ENCODE assay signal across 35 mouse cellular contexts in genomic region chr7:46934788-46935187, GRCm38 (mm10). TPM values are rescaled to one million over a fixed set of nuclear protein-coding genes. Genes with fewer than 3 reads are reported as not detected.
A peak's percentile ranks its signal among the peaks of the same experiment; 100 is the strongest.
DNase-seq lines count a peak whose midpoint lies in the region; ATAC-seq lines count a peak whose summit lies in the region.
"Had no signal": no experiment of that assay in that cellular context is flagged by ENCODE, and none has a peak within 500 bp of the region (broad histone marks: within the 10 kb centered on the region; RNA-seq: fewer than 3 reads in every experiment).

No protein-coding gene starts in this region.

- no peak overlapping the region for H3K4me2 ChIP-seq in heart, embryonic 13.5 days
- H3K4me2 ChIP-seq: heart, embryonic 12.5 days; limb, embryonic 12.5 days; liver, embryonic 15.5 days; midbrain, embryonic 12.5 days had no signal

- H3K36me3 ChIP-seq in heart, embryonic 13.5 days: peaks cover 78% of the 10 kb centered on the region
- H3K36me3 ChIP-seq in megakaryocyte, embryonic 14.5 days (replicated peaks; ENCODE audit: low read length): peaks cover 70% of the 10 kb centered on the region

- H3K9me3 ChIP-seq in heart, embryonic 13.5 days: no peaks in the 10 kb centered on the region
- no peaks in the 10 kb centered on the region for H3K9me3 ChIP-seq in megakaryocyte, embryonic 14.5 days
- H3K9me3 ChIP-seq: heart, embryonic 12.5 days; limb, embryonic 12.5 days; liver, embryonic 15.5 days; midbrain, embryonic 12.5 days had no signal

- 74% methylated on average over 8 of the region's 8 CpGs for WGBS in heart, embryonic 13.5 days

- ATAC-seq in heart, embryonic 13.5 days (ENCODE audit: extremely low read depth, insufficient number of reproducible peaks, low FRiP score, low TSS enrichment): no peak
- no peak for ATAC-seq in megakaryocyte, adult 5-6 weeks (ENCODE audit: poor library complexity, severe bottlenecking)
- ATAC-seq: forebrain, embryonic 16.5 days; hindbrain, embryonic 16.5 days had no signal

- no peaks in the 10 kb centered on the region for H3K27me3 ChIP-seq in heart, embryonic 13.5 days (replicated peaks)
- no peaks in the 10 kb centered on the region for H3K27me3 ChIP-seq in megakaryocyte, embryonic 14.5 days (replicated peaks)
- H3K27me3 ChIP-seq: heart, embryonic 12.5 days; limb, embryonic 12.5 days; liver, embryonic 15.5 days; midbrain, embryonic 12.5 days had no signal

- peak overlapping the region; percentile 34; the same call in 1 of the 2 replicates for H3K27ac ChIP-seq in heart, embryonic 13.5 days (replicated peaks)
- H3K27ac ChIP-seq: gastrocnemius, adult 2 months; heart, adult 2 months; limb, embryonic 12.5 days; liver, embryonic 15.5 days; midbrain, embryonic 12.5 days had no signal

- no peak overlapping the region for H3K9ac ChIP-seq in heart, embryonic 13.5 days
- H3K9ac ChIP-seq: heart, embryonic 12.5 days; limb, embryonic 12.5 days; liver, embryonic 15.5 days; midbrain, embryonic 12.5 days had no signal

- intact Hi-C loops in heart, postnatal 25 days (cut with DNase I): loop anchor here (5.0 kb wide), 1 partner anchor 218 kb away; no protein-coding TSS in a partner anchor
- intact Hi-C loops in left cerebral cortex, postnatal 4 days (cut with DNase I): no loop called here

- no peaks in the 10 kb centered on the region for H3K4me1 ChIP-seq in heart, embryonic 13.5 days
- H3K4me1 ChIP-seq in megakaryocyte, embryonic 14.5 days: peaks cover 7% of the 10 kb centered on the region
- H3K4me1 ChIP-seq: heart, embryonic 12.5 days; limb, embryonic 12.5 days; liver, embryonic 15.5 days; midbrain, embryonic 12.5 days had no signal

- no peak for DNase-seq in heart, postnatal 25 days (ENCODE audit: low spot score)
- DNase-seq in left cerebral cortex, postnatal 4 days: peak; percentile 12
- no peak for DNase-seq in left cerebral cortex, adult 11 months (ENCODE audit: low spot score)
- DNase-seq in urinary bladder, postnatal 10 days (ENCODE audit: low spot score): no peak
- DNase-seq: adrenal gland, postnatal 14 days; cerebellum, adult 11 months; cerebellum, adult 9-11 months; gastrocnemius, adult 2 months; gastrocnemius, postnatal 36 days; heart, adult 2 months; heart, postnatal 10 days; layer of hippocampus, adult 9-11 months; thymus, adult 2 months; thymus, postnatal 36 days had no signal

- H3K4me3 ChIP-seq in heart, embryonic 13.5 days: no peak overlapping the region
- H3K4me3 ChIP-seq in megakaryocyte, embryonic 14.5 days (replicated peaks): peak overlapping the region; percentile 17
- H3K4me3 ChIP-seq: erythroblast, embryonic 14.5 days; gastrocnemius, adult 2 months; heart, adult 2 months; heart, embryonic 12.5 days; limb, embryonic 12.5 days; liver, embryonic 15.5 days; midbrain, embryonic 12.5 days had no signal

RNA-seq across cellular contexts. Expression of gene Tsg101, which starts 15.0 kb away (rescaled TPM):
- polyA plus RNA-seq in heart, embryonic 13.5 days (2015; fragmentation: Nextera tagmentation; extraction: Ambion mirVana): 165 and 182 TPM in 2 replicates
- total RNA-seq in heart, postnatal 25 days (2021): 10 to 100 TPM; 62.1 to 64.8 TPM
- total RNA-seq in left cerebral cortex, postnatal 4 days (2021): 100 to 1,000 TPM; 126 to 142 TPM
- polyA plus RNA-seq in megakaryocyte, embryonic 14.5 days (2012; ENCODE audit: insufficient read depth, low replicate concordance): 23.2 and 42.8 TPM in 2 replicates
- 94.3 and 96.9 TPM in 2 replicates for total RNA-seq in megakaryocyte, adult 5-6 weeks (2015)
- total RNA-seq in megakaryocyte, adult 5-6 weeks (2017): 43.6 and 58.2 TPM in 2 replicates

RNA-seq across cellular contexts. Expression of gene Uevld, which starts 23.5 kb away (rescaled TPM):
- 7.5 and 8.0 TPM in 2 replicates for polyA plus RNA-seq in heart, embryonic 13.5 days (2015; fragmentation: Nextera tagmentation; extraction: Ambion mirVana)
- 10 to 100 TPM in 1 of 2 experiments, 1 to 10 TPM in 1; 8.2 to 10.8 TPM for total RNA-seq in heart, postnatal 25 days (2021)
- total RNA-seq in left cerebral cortex, postnatal 4 days (2021): 10 to 100 TPM; 12.3 to 14.8 TPM
- 0.04 TPM in 1 of 2 replicates, not detected in the other for polyA plus RNA-seq in megakaryocyte, embryonic 14.5 days (2012; ENCODE audit: insufficient read depth, low replicate concordance)
- total RNA-seq in megakaryocyte, adult 5-6 weeks (2015): 18.0 and 18.2 TPM in 2 replicates
- total RNA-seq in megakaryocyte, adult 5-6 weeks (2017): 14.1 and 16.2 TPM in 2 replicates

RNA-seq across cellular contexts. Expression of gene Gm9999, which starts 48.6 kb away (rescaled TPM):
- polyA plus RNA-seq in heart, embryonic 13.5 days (2015; fragmentation: Nextera tagmentation; extraction: Ambion mirVana): not detected in 2 replicates
- not detected for total RNA-seq in heart, postnatal 25 days (2021)
- total RNA-seq in left cerebral cortex, postnatal 4 days (2021): not detected
- not detected in 2 replicates for polyA plus RNA-seq in megakaryocyte, embryonic 14.5 days (2012; ENCODE audit: insufficient read depth, low replicate concordance)
- total RNA-seq in megakaryocyte, adult 5-6 weeks (2015): 2.3 TPM in 1 of 2 replicates, not detected in the other
- total RNA-seq in megakaryocyte, adult 5-6 weeks (2017): not detected in 2 replicates
- total RNA-seq: adrenal gland, postnatal 14 days; gastrocnemius, adult 2 months; gastrocnemius, postnatal 36 days; heart, adult 2 months; heart, postnatal 10 days; left cerebral cortex, adult 18-20 months; left cerebral cortex, postnatal 14 days; liver, adult 2 months; MEL had no signal
- polyA plus RNA-seq: cortical plate, adult 2 months; embryonic facial prominence, embryonic 14.5 days; erythroblast, embryonic 14.5 days; forebrain, embryonic 11.5 days; forebrain, embryonic 16.5 days; heart, adult 2 months; heart, embryonic 12.5 days; hindbrain, embryonic 11.5 days; hindbrain, embryonic 16.5 days; intestine, embryonic 14.5 days; kidney, embryonic 14.5 days; limb, embryonic 12.5 days; liver, adult 2 months; liver, embryonic 15.5 days; midbrain, embryonic 12.5 days; neural tube, embryonic 14.5 days had no signal
